Mouse (Mus musculus) kidney, postnatal 4 days (tissue): ENCODE results near the gene Atp5mpl.

Source experiments
- DNase-seq, 2 experiments: peaks; one replicate each; pipeline ENCODE4 v3.0.0; 2021; ENCODE audit warnings: mixed read lengths in 2 of 2

Atp5mpl gene

DNA sequence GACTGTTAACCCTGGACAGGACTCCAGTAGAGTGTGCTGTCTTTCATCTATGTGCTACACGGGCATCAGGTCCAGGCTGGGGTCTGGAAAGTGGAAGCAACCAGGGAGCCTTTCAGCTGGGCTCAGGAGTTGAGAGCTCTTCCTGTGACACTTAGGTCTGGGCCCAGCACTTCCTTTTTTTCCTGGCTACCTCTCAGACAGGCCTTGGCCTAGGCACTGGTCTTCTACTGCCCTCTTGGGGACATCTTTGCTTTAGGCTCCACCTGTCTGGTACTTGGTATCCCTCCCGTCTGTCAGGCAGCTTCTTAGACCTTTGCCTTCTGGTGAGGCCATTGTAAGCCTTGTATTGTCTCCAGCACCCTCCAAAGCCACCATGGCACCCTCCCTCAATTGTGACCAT lies 20.1 kb downstream of the Atp5mpl start:
- DNase-seq: peak; percentile 63 to 75

DNA sequence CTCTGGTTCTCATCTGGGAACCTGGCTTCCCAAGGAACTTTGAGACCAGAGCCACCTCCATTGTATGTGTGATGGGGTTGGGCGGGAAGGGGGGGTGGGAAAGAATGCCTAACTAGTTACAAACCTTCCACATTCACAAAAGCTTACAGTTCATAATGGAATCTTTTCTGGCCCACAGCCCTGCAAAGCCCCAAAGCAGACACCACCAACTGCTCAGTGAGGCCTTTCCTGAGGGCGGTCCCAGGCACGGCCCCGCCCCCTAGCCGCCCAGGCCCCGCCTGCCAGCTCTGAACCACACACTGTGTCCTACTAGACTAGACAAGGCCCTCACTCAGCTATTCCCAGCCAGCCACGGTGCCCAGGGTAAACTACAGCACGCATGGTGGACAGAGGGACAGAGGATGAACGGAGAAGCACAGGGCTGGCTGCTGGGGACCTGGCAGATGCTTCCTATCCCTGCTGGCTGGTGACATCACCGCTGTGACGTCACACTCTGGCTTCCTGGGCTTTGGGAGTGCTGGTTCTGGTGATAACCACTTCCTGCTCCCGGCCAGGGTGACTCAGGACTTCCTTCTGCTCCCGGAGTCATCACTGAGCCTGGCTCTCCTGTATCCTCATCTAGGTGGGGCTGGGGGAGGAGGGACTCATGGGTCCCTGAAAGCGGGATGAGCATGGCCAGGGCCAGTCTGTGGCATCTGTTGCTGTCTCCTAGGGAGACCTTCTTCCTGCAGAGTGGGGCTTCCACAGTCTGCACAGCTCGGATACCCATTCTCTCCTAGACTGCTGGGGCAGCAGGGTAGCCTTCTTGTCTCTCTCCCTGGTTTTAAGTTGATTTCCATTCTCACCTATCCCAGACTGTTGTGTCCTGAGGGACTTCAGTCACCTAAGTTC lies 20.8 kb downstream of the Atp5mpl start:
- DNase-seq: peak in 1 of 2 experiments; percentile 55

DNA sequence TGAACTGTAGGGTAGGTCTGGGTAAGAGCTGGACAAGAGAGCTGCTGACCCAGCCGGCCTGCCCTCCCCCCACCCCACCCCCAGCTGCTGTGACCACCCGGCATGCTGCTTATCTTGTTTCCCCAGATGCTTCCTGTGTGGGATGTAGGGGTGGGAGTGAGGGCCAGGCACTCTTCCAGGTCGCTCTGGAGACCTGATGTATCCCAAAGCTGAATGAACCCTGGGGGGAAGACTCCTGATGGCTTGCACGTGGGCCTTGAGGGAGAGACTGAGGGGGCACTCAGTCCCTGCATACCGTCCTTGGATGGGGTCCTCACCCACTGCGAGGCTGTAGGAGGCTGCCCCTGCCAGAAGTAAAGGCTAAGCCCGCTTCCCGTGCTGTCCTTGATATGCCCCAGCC lies 21.7 kb downstream of the Atp5mpl start:
- DNase-seq: peak; percentile 62 to 81

DNA sequence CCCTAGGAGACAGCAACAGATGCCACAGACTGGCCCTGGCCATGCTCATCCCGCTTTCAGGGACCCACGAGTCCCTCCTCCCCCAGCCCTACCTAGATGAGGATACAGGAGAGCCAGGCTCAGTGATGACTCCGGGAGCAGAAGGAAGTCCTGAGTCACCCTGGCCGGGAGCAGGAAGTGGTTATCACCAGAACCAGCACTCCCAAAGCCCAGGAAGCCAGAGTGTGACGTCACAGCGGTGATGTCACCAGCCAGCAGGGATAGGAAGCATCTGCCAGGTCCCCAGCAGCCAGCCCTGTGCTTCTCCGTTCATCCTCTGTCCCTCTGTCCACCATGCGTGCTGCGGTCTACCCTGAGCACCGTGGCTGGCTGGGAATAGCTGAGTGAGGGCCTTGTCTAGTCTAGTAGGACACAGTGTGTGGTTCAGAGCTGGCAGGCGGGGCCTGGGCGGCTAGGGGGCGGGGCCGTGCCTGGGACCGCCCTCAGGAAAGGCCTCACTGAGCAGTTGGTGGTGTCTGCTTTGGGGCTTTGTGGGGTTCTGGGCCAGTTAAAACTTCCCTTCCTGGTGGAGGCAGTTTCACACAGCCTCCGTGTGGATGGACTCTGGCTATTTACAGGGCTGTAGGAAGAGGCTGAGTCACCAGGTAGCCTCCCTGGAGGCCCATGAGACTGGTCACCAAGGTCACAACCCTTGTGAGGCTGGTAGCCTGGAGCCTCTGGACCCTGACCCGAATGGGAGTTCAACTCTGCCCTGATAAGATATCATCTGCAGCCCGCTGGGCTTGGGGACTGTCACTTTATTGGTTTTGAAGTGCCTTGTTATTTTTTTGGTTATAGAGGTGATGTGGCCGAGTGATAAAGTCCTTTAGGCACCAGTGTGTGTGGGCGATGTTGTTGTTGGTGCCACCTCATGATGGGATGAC lies 22.5 kb downstream of the Atp5mpl start:
- peak in 1 of 2 experiments; percentile 47 for DNase-seq

DNA sequence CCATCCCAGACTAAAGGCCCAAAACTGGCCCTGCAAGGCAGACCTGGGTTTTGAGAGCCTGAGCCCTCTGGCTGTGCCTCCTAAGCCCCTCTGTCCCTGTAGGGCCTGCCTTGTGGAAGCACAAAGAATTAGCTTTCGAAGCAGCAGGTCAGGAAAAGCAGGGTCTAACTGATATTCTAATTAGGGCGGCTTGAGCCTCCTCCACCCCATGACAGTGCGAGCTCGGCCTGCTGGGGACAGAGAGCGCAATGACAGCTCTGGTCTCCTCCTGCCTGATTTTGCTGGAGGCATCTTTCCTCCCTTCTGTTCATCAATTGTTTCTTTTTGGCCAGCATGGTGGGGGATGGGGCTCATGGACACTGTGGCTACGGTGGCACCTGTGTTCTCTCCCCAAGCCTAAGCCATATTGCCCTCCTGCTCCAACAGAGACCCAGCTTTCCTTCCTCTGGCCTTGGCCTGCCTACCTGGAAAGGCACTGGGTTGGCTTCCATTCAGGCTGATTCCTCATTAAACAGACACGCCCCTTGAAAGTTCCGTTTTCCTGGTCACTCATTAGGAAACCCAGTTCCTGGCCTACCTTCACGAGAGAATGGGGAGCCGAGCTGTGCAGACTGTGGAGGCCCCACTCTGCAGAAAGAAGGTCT lies 23.2 kb downstream of the Atp5mpl start:
- no peak for DNase-seq

DNA sequence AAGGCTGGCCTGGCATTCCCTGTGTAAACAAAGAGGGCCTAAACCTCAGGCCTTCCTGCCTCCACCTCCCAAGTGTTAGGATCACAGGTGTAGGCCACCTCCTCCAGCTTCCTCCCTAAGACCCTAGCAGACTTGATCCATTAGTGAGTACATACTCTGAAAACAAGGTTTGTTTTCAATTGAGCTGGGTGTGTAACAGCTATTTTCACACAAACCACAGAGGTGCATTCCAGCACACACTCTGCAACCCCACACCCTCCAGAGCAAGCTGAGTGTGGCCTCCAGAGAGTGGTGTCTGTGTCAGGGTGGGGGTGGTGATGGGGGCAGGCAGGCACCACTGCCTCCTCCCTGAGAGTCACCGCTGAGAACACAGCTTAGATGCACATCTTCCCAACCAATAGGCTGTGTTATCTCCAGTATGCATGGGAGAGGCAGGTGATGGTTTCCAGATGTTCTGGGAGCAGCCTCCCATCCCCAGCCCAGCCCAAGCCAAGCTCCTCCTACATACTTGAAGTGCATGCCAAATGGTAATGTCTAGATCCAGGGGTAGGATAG lies 28.1 kb downstream of the Atp5mpl start:
- peak; percentile 49 to 65 for DNase-seq

DNA sequence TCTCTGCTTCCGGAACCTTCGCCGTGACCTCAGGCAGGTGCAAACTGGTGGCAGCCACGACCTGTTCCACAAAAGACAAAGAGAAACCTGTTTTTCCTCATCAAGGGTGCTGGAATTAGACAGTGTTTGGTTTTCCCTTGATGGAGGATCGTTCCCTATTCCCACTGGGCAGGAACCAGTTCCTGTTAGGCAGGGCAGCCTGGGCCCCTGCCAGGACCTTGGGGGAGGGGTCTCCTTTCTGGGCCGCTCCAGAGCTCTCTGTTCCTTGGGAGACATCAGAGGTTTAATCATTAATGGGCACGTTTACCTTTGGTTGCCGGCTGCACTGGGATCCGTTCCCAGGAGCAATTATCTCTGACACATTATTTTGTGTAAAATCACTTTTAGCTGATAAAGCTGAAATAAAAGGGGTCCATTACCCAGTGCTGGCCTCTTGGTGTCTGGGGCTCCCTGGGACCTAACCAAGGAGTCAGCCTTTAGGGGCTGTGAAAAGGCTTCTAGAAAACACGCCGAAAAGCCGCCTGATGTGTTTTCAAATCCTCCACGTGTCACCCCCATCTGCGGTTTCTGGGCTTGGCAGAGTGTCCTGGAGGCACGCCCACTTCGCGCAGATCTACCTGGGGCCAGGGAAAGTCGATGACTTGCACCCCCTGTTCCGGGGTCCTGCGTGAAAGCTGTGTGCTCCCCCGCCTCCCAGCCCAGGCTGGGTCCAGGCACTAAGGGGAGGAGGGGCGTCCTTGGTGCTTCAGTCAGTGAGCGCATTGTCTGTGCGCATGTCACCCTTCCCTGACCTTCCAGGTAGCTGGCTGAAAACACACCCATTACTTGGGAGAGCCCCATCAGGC lies 29.8 kb downstream of the Atp5mpl start:
- peak; percentile 88 to 94 for DNase-seq

DNA sequence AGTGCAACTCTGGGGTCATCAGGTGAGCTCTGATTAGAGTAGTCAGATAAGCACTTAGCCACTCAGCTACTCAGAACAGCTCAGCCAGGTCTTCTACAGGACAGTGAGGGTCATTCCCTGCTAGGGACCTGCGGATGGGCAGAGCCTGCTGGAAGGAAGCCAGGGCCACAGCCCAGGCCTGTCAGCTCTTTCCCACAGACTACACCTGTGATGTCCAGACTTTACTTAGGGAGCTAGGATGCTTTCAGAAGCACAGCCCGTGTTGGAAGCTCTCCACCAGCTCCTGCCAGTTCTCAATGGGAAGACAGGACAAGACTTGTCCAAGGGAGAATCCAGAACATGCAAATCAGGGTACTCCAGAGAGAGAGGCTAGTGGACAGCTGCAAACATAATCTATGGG lies 32.8 kb downstream of the Atp5mpl start:
- no peak for DNase-seq

DNA sequence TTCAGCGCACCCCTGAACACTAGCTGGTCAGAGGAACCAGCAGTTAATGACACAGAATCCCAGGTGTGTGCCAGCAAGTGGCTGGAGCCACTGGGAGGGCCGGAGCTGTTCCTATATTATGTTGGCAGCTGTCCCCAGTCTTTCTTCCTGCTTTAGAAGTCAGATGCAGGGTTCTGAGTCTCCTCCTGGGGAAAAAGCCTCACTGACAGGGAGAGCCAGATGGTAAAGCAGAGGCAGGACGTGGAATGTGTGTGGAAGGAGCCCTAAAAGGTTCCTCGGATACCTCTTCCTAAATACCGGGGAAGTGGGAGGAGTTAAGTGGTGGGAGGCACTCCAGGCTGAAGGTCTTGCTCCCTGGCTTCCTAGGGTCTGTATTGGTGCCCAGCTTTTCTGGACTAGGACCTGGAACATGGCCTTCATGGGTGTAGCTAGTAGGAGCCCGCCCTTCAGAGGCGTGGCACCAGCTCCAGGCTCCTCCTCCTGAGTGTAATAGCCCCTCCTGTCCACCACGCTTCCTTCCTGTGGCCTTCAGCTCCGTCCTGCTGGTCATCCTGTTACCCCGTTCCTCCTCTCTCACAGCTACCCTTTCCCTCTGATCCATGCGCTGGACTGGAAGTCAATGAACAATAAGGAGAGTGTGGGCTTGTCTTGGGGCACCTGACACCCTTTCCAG lies 33.6 kb downstream of the Atp5mpl start:
- DNase-seq: peak; percentile 67 to 80

DNA sequence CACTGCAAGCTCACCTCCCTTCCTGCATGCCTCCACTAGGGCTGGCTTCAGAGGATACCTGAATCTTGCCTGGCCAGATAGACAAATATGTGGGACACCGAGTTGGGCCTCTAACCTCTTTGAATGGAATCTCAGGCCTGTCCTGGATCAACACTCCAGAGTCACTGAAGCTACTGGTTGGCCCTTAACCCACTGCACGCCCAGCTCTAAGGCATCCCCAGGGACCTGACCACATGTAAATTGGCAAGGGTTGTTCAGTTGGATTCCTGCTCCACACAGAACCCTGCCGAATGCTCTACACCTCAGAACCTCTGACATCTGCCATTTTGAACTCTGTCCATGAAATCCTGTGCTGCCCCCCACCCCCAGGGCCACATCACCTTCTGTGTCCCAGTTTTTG lies 34.3 kb downstream of the Atp5mpl start:
- no peak for DNase-seq

DNA sequence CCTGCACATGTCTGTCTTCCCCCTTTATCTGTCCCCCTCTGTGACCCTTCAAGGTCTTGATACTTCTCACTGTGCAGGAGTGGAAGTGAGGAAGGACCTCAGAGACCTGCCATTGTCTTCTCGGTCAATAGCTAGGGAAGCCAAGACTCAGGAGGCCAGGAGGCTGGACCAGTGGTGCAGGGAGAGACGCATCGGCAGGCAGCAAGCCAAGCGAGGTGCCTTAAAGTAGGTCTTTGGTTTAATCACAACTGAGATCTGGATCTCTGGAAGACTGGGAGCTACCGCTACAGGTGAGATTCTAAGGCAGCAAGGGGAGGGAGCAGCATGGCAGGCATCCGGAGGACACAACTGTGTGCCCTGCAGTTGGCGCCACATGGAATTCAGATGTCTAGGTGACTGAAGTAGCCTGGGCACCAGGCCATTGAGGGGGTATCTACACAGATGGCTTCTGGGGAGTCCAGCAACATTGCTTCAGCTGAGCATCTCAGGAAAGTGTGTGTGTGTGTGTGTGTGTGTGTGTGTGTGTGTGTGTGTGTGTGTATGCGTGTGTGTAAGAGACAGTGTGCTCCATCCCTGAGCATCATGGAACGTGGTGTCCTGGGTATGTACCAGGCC lies 35.3 kb downstream of the Atp5mpl start:
- peak in 1 of 2 experiments; percentile 23 for DNase-seq

DNA sequence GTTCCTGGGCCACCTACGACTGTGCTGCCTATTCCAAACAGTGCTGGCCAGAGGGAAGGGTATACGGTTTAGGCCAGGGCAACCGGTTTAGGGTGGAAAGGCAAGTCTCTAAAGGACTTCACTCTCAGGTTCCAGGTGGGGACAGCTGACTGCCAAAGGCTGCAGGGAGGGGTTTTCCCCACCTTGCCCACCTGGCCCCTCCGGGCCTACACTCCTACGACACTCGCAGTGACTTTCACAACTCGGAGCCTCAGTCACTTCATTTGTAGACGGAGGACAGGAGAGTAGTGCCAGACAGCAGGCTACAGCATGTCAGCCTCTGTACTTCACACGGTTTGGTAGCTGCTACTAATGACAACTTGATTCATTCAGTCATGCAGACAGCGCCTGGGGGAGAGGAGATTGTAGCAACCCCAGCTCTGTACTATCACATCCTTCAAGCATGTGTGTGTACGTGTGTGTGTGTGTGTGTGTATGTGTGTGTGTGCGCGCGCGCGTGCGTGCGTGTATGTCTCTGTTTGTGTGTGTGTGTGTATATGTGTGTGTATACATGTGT lies 38.3 kb downstream of the Atp5mpl start:
- DNase-seq: no peak

DNA sequence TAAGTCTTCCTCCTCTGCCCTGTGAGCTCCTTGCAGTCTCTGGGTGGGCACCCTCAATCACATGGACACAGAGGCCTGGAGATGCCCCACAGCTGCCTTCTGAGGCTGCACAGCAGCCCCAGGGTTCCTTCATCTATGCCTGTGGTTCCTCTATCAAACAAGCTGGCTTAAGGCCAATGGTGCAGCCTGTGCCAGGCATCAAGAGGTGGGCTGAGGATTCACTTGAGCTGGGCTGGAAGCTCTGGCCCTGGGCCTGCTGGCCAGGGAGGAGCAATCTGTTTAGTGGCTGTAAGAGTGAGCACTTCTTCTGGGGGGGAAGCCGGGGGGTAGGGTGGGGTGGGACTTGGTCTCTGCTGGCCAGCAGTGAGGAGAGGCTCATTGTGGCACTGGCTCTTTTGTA lies 39.4 kb downstream of the Atp5mpl start:
- DNase-seq: peak in 1 of 2 experiments; percentile 10

DNA sequence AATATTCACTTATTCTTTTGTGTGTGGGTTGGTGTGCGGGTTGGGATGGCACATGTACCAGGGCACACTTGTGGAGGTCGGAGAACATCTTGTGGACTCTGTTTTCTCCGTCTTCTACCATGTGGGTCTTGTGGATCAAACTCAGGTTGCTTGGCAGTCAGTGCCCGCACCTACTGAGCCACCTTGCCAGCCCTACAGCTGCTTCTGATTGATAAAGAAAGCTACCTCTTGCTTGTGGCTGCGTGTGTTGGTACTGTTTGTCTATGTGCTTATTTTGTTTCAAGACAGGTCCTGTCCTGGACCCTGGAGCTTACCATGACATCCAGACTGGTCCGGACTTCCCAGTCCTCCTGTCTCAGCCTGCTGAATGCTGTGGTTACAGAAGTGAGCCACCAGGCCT lies 43.7 kb downstream of the Atp5mpl start:
- DNase-seq: no peak

DNA sequence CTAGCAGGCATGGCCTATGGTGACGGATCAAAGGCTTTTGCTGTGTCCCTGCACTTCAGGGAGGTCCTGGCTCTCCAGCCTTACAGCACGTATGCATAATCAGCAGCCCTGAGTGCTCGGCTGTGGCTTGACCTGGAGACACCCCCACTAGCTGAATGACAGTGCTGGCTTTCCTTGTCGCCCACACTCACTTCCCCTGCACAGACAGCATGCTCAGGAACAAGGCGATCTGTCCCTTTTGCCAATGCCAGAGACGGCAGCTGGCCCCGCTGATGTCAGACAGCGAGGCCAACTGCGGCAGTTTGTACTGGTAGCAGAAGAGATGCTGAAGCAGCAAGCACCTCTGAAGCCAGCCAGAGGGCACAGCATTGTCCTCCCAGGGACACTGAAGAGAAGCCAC lies 46.7 kb downstream of the Atp5mpl start:
- DNase-seq: peak in 1 of 2 experiments; percentile 32

DNA sequence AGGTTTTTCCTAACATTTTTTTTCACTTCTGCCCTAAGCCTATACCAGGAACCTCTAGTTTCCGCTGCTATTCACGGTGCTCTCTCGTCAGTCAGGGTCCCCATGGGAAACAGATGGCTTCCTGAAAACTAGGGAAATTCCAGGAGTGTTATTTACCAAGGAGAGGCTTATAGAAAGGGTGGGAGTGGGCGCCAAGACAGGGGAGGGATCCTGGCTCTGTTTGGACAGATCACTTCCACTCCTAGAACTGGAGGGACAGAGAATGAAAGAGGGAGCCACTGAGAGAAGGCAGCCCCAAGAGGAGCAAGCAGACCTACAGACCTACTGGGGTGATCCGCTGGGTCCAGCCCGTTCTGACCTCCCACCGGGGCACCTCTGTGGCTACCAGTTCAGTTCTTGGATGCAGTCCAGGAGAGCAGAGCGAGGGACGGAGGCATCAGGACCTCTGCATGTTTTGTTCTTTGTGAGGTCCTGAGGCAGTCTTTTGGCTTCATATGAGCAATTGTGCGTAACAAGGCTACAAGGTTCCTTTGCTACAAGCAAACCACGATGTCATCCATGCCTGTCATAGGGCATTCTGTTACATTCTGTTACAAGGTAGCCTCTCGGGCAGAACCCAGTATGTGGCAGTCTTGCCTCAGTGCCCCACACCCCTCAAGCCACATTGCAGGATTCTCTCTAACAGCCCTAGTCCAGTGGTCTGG lies 50.1 kb downstream of the Atp5mpl start:
- peak; percentile 49 to 57 for DNase-seq

DNA sequence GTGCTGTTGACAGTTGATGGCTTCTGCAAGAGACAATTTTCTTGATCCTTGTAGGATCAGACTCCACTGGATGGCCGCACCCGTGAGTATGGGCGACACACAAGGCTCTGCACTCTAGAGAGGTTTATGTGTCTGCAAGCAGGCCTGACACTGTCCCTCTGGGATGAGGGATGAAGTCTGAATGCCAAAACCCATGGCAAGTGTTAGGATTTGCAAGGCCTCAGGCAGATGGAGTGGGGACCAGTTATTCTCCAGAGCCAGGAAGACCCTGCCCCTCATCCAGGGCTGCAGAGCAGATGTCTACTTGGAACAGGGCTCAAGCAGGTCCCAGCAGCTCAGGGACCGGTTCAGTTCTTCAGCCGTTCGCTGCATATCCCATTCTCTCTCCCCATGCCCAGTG lies 51.0 kb downstream of the Atp5mpl start:
- DNase-seq: peak in 1 of 2 experiments; percentile 2

DNA sequence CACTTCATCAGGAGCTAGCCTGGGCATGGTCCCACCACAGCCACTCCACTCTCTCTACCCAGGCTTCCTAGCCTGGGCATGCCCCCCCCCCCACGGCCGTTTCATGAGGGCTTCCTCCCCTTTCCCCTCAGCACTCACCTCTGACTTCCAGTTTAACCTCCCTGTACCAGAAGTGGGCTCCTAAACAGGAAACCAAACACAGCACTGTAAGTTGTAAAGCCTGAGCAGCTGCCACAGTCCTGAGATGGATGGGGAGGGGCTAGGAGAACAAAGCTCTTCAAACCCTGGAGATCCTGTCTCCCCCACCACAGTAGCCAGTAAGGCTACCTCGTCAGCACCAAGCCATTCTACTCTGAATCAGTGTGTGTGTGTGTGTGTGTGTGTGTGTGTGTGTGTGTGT lies 52.7 kb downstream of the Atp5mpl start:
- DNase-seq: peak in 1 of 2 experiments; percentile 18

DNA sequence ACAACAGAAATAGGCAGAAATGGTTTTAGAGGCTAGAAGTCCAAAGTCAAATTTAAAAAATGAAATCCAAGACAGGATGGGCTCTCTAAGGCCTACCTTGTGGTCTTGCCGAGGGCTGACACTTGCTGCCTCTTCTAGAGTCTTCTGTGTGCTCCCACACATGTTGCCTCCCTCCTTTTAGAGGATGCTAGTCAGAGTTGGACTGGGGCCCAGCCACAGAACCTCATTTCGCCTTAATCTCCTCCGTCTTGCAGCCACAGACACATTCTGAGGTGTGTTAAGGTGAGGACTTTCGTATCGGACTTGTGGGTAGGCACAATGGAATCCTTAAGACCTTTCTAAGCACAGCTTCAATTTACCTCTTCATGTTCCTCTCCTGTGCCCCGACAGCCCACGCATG lies 54.0 kb downstream of the Atp5mpl start:
- DNase-seq: peak in 1 of 2 experiments; percentile 3

DNA sequence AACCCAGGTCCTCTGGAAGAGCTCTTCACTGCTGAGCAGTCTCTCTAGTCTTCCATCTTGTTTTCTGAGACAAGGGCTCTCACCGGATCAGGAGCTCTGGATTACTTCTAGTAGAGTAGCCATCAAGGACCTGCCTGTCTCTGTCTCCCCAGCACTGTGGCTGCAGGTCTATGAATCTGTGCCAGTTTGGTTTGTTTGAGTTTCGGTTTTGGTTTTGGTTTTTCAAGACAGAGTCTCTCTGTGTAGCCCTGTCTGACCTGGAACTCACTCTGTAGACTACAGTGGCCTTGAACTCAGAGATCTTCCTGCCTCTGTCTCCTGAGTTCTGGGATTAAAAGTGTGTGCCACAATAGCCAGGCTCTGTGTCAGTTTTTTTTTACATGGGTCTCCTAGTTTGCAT lies 55.0 kb downstream of the Atp5mpl start:
- no peak for DNase-seq
